Mouse (Mus musculus): ENCODE data around the gene Ins2. TPM values are rescaled to one million over a fixed set of nuclear protein-coding genes. Genes with fewer than 3 reads are reported as not detected.

Gene Ins2
- polyA plus RNA-seq, 1 experiment from 2014 or later: 272 TPM

DNA sequence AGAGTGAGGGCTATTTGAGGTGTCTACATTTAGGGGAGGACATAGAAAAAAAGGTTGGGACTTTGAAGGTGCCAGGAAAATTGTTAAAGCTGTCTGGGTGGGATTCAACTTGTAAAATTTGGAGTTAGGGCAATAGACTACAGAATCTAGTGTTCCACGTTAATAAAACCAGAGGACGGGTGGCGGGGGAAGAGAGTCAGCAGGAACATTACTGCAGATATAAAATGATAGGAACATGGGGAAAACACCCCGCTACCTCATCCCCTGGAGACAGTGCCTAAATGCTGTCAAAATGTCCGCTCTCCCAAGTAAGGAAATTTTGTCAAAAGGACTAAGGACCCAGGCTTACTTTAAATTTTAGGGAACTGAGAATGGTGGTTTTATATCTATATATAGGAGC lies 80.0 kb downstream of the Ins2 start:
- peak overlapping the region; percentile 59 for H3K9ac ChIP-seq
- WGBS: 28% methylated on average over 5 of the region's 5 CpGs

DNA sequence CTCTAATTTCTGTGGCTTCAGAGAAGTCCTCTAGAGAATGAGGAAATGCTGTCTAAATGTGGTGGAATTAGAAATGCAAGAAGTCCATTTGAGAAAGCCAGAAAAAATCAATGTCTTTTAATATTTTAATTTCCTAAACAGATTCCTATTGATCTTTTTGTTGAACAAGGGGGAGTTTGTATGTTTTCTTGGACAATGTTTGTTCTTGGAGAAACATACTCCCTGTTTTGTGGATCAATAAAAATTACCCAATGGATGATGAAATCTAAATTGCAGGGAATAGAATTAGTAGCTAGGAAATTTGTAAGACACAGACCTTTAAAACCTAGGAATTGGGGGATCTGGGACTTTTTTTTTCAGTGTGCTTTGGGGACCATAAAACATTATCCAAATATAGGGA lies 81.4 kb downstream of the Ins2 start:
- peak overlapping the region; percentile 73; the same call in 1 of the 2 replicates for H3K4me2 ChIP-seq (replicated peaks)
- peak overlapping the region; percentile 58 for H3K4me3 ChIP-seq (replicated peaks)
- no peak for ATAC-seq
- no peaks in the 10 kb centered on the region for H3K9me3 ChIP-seq
- peaks cover 81% of the 10 kb centered on the region for H3K27me3 ChIP-seq (replicated peaks)
- no peak overlapping the region for H3K27ac ChIP-seq
- H3K4me1 ChIP-seq (replicated peaks): peaks cover 29% of the 10 kb centered on the region
- H3K9ac ChIP-seq: 0 out of 2 replicates have a peak overlapping the region, but pooled peaks have one; percentile 74
- no peaks in the 10 kb centered on the region for H3K36me3 ChIP-seq

More for the DNA sequence above, 80.0 kb downstream of the Ins2 start:
- no peaks in the 10 kb centered on the region for H3K9me3 ChIP-seq
- H3K27me3 ChIP-seq (replicated peaks): peaks cover 69% of the 10 kb centered on the region
- H3K27ac ChIP-seq: 0 out of 2 replicates have a peak overlapping the region, but pooled peaks have one; percentile 3
- peak overlapping the region; percentile 40 for H3K4me3 ChIP-seq (replicated peaks)
- H3K4me2 ChIP-seq (replicated peaks): peak overlapping the region; percentile 58
- peaks cover 28% of the 10 kb centered on the region for H3K4me1 ChIP-seq (replicated peaks)
- H3K36me3 ChIP-seq: no peaks in the 10 kb centered on the region
- no peak for ATAC-seq

DNA sequence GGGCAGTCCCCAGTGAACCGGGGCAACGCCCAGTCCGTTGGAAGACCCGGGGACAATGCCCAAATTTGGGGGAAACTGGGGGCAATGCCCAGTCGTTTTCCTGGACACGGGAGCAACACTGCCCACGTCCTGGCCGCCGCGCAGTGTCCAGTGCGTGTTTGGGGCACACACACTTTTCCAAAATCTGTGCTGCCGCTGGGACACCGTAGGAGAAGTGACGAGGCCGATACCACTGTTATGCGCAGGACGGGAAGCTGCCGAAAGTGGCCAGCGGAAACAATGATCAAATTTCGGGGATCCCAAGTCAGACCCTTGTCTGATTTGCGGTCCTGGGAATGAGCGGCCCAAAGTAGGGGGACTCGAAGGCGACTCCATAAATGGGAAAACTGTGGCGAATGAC lies 82.1 kb downstream of the Ins2 start:
- no peaks in the 10 kb centered on the region for H3K9me3 ChIP-seq
- H3K27me3 ChIP-seq (replicated peaks): peaks cover 83% of the 10 kb centered on the region
- H3K4me3 ChIP-seq (replicated peaks): peak overlapping the region; percentile 58
- H3K9ac ChIP-seq: peak overlapping the region; percentile 74
- H3K36me3 ChIP-seq: no peaks in the 10 kb centered on the region
- peak overlapping the region; percentile 73 for H3K4me2 ChIP-seq (replicated peaks)
- ATAC-seq: no peak
- WGBS: 2% methylated on average over 25 of the region's 25 CpGs
- H3K4me1 ChIP-seq (replicated peaks): peaks cover 29% of the 10 kb centered on the region
- peak overlapping the region; percentile 92 for H3K27ac ChIP-seq

DNA sequence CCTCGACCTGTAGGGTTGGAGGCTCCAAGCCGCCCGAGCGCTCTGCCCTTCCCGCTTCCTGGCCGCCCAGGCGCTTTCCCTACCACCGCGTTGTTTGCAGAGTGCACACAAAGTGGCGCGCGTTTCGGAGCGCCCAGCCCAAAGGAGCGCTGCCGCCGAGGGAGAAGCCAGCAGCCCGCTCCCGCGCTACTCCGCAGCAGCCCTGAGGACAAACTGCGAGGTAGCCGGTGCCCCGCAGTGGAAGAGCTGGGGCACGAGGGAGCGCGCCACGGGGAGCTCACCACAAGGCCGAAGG lies 82.6 kb downstream of the Ins2 start:
- Histone ChIP-seq H3K4me3 (replicated peaks) (peak overlapping the region; percentile 58), H3K4me2 (replicated peaks) (peak overlapping the region; percentile 73), H3K9me3 (no peaks in the 10 kb centered on the region), H3K27me3 (replicated peaks) (peaks cover 83% of the 10 kb centered on the region), H3K4me1 (replicated peaks) (peaks cover 29% of the 10 kb centered on the region), H3K36me3 (no peaks in the 10 kb centered on the region), H3K27ac (peak overlapping the region; percentile 92), H3K9ac (peak overlapping the region; percentile 74)
- ATAC-seq: no peak
- WGBS: under 1% methylated on average over 29 of the region's 29 CpGs

DNA sequence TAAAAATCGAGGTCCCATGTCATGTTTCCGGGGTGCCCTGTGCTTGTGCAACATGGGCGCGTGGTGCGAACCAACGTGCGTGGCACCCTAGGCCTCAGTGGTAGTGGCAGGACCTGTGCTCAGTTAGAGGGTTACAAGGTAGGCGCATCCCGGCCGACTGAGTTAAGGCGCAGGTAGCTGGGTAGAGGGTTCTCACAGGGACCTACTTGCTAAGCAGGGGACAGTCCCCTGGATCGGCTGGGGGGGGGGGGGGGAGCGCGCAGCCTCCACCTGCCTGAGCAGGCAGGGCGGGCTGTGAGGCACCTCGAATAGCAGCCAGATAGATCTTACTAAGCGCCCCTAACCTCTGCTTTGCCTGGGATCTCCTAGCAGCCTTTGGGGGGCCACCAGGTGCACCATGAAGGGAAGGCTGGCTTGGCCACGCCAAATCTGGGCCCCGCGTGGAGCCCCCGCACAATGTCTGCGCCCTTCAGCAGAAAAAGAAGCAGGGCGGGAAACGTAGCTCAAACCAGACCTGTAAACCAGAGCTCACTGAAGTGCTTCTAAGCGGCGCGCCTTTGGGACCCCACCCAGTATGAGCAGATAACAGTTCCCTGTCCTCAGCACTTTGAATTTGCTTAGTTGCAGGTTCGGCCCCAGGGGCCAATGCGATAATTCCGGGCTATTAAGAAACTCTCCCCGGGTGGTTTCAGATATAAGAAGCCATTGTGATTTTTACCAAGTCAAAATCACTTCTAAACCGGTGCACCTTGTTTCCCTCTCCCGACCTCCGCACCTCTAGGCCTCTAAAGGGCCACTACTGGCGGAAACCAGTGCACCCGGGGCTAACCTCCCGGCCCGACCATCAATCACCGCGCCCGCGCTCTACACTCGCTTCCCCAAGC lies 83.2 kb downstream of the Ins2 start:
- peaks cover 82% of the 10 kb centered on the region for H3K27me3 ChIP-seq (replicated peaks)
- WGBS: under 1% methylated on average over 43 of the region's 43 CpGs
- H3K9ac ChIP-seq: peak overlapping the region; percentile 74
- ATAC-seq: peak; percentile 48
- peaks cover 29% of the 10 kb centered on the region for H3K4me1 ChIP-seq (replicated peaks)
- H3K4me3 ChIP-seq (replicated peaks): peak overlapping the region; percentile 58
- H3K4me2 ChIP-seq (replicated peaks): peak overlapping the region; percentile 73
- H3K27ac ChIP-seq: peak overlapping the region; percentile 92
- no peaks in the 10 kb centered on the region for H3K36me3 ChIP-seq
- no peaks in the 10 kb centered on the region for H3K9me3 ChIP-seq

DNA sequence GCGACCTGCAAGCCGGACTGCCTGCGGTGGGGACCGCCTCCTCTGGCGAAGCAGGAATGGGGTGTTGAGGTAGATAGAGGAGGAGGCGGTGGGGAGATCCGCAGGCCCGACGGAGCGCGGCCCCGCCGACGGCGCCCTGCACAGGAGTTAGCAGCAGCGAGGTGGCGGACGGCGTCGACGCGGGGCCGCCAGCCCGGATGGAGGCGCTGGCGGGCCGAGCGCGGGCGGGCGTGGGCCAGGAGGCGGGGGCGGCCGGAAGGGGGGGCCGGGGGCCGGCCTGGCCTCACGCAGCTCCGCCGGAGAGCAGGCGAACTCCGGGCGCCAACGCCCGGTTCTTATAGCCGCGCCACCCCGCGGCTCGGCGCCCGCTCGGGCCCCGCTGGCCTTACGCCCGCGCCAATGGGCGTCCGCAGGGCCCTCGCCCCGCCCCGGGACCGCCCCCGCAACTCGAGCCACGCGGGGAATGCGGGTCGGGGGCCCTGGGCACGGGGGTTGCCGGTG lies 84.0 kb downstream of the Ins2 start:
- H3K9ac ChIP-seq: peak overlapping the region; percentile 74
- no peaks in the 10 kb centered on the region for H3K9me3 ChIP-seq
- 0 out of 2 replicates have a peak, but pooled peaks cover under 1% of the 10 kb centered on the region for H3K36me3 ChIP-seq
- H3K27me3 ChIP-seq (replicated peaks): peaks cover 82% of the 10 kb centered on the region
- WGBS: under 1% methylated on average over 49 of the region's 70 CpGs
- H3K4me1 ChIP-seq (replicated peaks): peaks cover 31% of the 10 kb centered on the region
- peak; percentile 82 for ATAC-seq
- H3K4me3 ChIP-seq (replicated peaks): peak overlapping the region; percentile 58
- H3K27ac ChIP-seq: peak overlapping the region; percentile 92
- peak overlapping the region; percentile 73 for H3K4me2 ChIP-seq (replicated peaks)

DNA sequence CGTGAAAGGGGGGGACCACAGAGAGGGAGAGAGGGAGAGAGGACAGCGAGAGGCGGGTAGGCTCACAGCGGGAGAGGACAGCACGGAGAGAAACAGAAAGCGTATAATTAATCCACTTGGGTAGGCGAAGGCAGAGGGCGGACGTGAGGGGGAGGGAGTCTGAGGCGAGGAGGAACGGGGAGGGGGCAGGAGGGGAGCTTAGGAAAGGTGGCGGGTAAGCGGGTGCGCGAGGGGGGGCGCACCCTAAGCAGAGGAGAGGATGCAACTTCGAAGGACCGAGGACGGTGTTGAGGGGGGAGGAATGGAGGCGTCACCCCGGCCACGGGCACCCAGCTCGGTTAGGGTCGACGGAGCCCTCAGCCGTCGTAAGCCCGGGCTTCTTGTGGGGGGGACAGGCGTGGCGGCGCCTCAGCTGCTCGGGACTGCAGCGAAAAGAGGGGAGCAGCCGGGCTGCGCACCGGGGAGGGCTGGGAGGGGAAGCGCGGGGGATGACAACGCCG lies 84.5 kb downstream of the Ins2 start:
- H3K27ac ChIP-seq: peak overlapping the region; percentile 92
- H3K36me3 ChIP-seq: 0 out of 2 replicates have a peak, but pooled peaks cover 5% of the 10 kb centered on the region
- peak overlapping the region; percentile 73 for H3K4me2 ChIP-seq (replicated peaks)
- peak overlapping the region; percentile 58 for H3K4me3 ChIP-seq (replicated peaks)
- peak overlapping the region; percentile 74 for H3K9ac ChIP-seq
- no peaks in the 10 kb centered on the region for H3K9me3 ChIP-seq
- peaks cover 82% of the 10 kb centered on the region for H3K27me3 ChIP-seq (replicated peaks)
- under 1% methylated on average over 35 of the region's 40 CpGs for WGBS
- peaks cover 28% of the 10 kb centered on the region for H3K4me1 ChIP-seq (replicated peaks)
- ATAC-seq: peak; percentile 5; the same call in 1 of the 2 replicates

DNA sequence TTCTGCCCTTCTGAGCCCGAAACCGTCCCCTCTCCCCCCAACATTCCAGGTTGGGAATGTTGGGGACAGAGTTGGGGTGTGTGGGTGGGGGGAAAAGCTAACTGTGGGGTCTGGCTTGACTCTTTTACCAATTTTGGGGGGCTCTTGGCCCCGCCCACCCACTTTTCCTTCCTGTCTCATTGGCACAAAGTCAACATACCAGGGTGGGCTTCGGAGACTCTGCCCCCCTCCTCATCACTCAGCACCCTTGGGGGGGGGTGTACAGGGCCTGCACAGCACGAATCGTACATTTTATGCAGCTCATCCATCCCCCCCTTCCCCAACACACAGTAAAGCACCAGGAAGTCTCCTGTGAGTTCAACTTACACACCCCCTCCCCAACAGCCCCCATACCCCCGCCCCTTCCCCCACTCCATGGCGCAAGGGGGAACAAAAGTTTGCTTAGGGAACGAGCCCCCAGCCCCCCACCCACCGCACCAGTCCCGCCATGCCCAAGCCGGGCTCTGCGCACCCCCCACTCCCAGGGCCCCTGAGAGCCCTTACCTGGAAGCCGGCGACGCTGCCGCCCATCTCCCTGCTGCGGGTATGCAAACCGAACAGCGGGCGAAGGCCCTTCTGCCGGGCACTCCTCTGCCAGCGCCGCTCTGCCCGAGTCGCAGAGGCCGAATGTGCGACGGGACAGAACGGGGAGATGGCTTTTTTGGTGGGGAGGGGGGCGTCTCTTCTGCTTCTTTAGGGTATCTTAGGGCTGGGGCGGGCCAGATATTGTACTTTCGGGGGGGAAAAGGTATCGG lies 85.2 kb downstream of the Ins2 start:
- 2% methylated on average over 34 of the region's 34 CpGs for WGBS
- 0 out of 2 replicates have a peak, but pooled peaks cover 6% of the 10 kb centered on the region for H3K36me3 ChIP-seq
- H3K27ac ChIP-seq: peak overlapping the region; percentile 92
- H3K9me3 ChIP-seq: no peaks in the 10 kb centered on the region
- peaks cover 80% of the 10 kb centered on the region for H3K27me3 ChIP-seq (replicated peaks)
- H3K4me3 ChIP-seq (replicated peaks): peak overlapping the region; percentile 58
- ATAC-seq: no peak
- peak overlapping the region; percentile 73 for H3K4me2 ChIP-seq (replicated peaks)
- H3K4me1 ChIP-seq (replicated peaks): peaks cover 27% of the 10 kb centered on the region
- peak overlapping the region; percentile 74 for H3K9ac ChIP-seq

DNA sequence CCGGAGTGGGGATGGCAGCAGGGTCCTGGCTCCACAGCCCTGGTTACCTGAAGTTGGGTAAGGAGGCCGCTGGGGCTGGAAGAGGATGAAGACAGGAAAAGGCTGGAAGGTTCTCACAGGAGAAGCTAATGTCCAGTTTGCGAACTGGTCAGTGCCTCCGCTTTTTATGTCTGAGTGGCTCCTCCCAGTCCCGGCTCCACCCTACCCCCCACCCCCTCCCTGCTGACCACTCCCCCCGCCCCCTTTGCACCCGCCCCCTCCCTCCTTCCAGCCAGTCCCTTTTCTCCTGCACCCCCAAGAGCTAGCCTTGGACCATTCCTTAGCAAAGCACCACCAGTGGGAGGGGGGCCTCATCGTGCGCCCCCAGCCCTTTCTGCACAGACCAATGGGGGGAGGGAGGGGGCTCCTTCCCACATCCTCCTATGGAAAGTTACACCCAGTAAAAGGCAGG lies 85.8 kb downstream of the Ins2 start:
- 8% methylated on average over 7 of the region's 9 CpGs for WGBS
- no peaks in the 10 kb centered on the region for H3K9me3 ChIP-seq
- 0 out of 2 replicates have a peak, but pooled peaks cover 6% of the 10 kb centered on the region for H3K36me3 ChIP-seq
- peaks cover 80% of the 10 kb centered on the region for H3K27me3 ChIP-seq (replicated peaks)
- H3K27ac ChIP-seq: peak overlapping the region; percentile 92
- peak overlapping the region; percentile 73 for H3K4me2 ChIP-seq (replicated peaks)
- peaks cover 27% of the 10 kb centered on the region for H3K4me1 ChIP-seq (replicated peaks)
- H3K4me3 ChIP-seq (replicated peaks): peak overlapping the region; percentile 58
- H3K9ac ChIP-seq: peak overlapping the region; percentile 74
- ATAC-seq: peak; percentile 23

DNA sequence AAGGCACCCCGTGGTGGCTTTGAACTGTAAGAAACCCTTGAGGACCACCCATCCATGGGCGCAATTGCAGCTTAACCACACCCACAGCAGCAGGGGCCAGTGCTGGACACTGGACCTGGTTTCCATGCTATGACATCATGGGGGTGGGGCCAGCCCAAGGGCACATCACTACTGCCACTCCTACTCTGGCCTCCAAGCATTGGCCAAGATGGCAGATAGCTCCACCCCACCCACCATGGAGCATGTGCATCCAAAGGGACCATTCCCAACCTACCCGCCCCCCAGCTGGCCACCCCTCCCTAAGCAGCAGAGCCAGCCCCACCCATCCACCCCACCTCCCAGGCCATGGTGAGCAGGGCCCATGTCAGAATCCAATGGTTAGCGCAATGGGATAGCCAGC lies 87.1 kb downstream of the Ins2 start:
- Histone ChIP-seq H3K36me3 (0 out of 2 replicates have a peak, but pooled peaks cover 6% of the 10 kb centered on the region), H3K4me3 (replicated peaks) (peak overlapping the region; percentile 58), H3K9ac (peak overlapping the region; percentile 61), H3K27ac (peak overlapping the region; percentile 51; the same call in 1 of the 2 replicates), H3K4me1 (replicated peaks) (peaks cover 26% of the 10 kb centered on the region), H3K27me3 (replicated peaks) (peaks cover 77% of the 10 kb centered on the region), H3K4me2 (replicated peaks) (peak overlapping the region; percentile 73), H3K9me3 (no peaks in the 10 kb centered on the region)
- 38% methylated on average over 4 of the region's 4 CpGs for WGBS
- ATAC-seq: peak; percentile 47

DNA sequence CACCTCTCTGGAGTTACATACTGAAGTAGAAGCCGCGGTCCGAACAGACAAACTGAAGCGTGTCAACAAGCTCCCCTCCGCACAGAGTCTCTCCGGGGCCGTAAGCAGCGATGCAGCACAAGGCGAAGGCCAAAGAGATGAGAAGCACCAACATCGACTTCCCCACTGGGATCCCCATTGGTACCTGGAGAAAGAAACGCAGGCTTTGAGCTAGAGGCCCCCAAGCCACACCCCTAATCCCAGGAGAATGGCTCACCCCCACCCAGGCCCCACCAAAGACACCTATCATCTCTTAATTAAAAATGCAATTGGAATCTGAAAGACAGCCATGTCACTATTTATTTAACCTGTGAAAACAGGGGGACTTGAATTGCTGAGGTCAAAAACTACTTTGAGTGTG lies 87.5 kb downstream of the Ins2 start:
- 14% methylated on average over 11 of the region's 11 CpGs for WGBS
- Histone ChIP-seq H3K27ac (no peak overlapping the region), H3K9me3 (no peaks in the 10 kb centered on the region), H3K9ac (peak overlapping the region; percentile 39), H3K4me1 (replicated peaks) (peaks cover 22% of the 10 kb centered on the region), H3K36me3 (0 out of 2 replicates have a peak, but pooled peaks cover 6% of the 10 kb centered on the region), H3K4me2 (replicated peaks) (peak overlapping the region; percentile 73), H3K27me3 (replicated peaks) (peaks cover 72% of the 10 kb centered on the region), H3K4me3 (replicated peaks) (peak overlapping the region; percentile 58)
- ATAC-seq: no peak

Measured in intestine, embryonic 15.5 days (tissue).